Mouse (Mus musculus) layer of hippocampus, postnatal 14 days (tissue): ENCODE results near the gene Ptpre. TPM values are rescaled to one million over a fixed set of nuclear protein-coding genes. Genes with fewer than 3 reads are reported as not detected.

Experiments used
- DNase-seq, 2 experiments: peaks; one replicate each; pipeline ENCODE4 v3.0.0; 2021 to 2022; ENCODE audit warnings: low spot score in 2 of 2, mixed read lengths in 1 of 2
- microRNA-seq, 2 experiments: library from miRNA; unstranded; fragments of <30 nt; microRNA quantifications; one replicate each; pipeline ENCODE4 v1.2.0; 2021
- total RNA-seq, 2 experiments: library from RNA; stranded (reverse); gene quantifications; 2 replicates each; pipeline ENCODE4 v1.2.3; 2021

Gene Ptpre
- total RNA-seq, 2 experiments from 2014 or later: 55.2 to 55.7 TPM

DNA sequence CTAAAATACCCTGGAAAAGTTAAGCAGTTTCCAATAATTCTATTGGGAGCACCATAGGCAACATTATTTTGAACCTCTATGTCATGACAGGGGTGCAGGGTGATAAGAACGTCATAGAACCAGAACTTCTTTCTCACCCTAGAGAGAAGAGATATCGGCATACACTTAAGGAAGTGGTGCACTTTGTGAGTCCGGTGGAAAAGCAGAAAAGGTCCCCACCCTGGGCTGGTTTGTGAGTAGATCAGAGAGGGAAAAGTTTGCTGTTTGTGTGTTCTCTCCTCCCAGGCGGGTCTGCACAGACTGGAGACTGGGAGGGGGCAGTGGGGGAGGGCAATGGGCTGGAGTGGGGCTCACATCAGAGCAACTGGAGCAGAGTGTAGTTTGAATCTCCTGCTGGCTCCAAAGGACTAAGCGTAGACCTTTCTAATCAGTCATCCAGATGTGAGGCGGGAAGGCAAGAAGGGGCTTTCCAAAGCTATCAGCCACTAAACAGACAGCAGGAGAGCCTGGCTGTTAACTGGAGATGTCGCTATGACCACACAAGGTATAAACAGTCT, 184.2 kb downstream of the Ptpre start:
- DNase-seq: no peak

DNA sequence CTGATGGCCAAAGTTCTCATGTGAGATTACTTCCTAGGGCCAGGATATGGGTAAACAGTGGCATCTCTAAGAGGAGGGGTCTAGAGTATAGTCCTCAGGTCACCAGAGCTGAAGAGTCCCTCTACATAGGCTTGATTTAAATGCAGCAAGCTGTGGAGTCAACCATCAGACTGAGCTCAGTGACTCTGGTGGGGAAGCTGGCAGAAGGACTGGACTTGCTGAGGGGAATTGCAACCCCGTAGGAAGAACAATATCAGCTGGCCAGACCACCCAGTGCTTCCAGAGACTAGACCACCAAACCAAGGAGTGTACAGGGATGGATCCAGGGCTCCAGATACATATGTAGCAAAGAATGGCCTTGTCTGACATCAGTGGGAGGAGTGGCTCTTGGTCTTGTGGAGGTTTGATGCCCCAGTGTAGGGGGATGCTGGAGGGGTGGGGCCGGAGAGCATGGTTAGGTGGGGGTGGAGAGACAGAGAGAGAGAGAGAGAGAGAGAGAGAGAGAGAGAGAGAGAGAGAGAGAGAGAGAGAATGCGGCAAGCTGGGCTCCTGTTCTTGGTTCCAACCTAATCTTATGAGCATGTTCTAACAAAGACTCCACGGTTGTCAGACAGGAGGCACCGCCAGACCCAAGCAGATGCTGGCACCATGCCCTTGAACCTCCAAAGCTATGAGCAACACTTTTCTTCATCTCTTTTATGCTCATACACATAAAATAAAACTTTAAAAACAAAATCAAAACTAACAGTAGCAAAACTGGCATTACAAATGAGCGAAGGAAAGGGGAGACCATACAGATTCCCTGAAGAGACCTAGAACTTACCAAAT, 184.9 kb downstream of the Ptpre start:
- DNase-seq: no peak

DNA sequence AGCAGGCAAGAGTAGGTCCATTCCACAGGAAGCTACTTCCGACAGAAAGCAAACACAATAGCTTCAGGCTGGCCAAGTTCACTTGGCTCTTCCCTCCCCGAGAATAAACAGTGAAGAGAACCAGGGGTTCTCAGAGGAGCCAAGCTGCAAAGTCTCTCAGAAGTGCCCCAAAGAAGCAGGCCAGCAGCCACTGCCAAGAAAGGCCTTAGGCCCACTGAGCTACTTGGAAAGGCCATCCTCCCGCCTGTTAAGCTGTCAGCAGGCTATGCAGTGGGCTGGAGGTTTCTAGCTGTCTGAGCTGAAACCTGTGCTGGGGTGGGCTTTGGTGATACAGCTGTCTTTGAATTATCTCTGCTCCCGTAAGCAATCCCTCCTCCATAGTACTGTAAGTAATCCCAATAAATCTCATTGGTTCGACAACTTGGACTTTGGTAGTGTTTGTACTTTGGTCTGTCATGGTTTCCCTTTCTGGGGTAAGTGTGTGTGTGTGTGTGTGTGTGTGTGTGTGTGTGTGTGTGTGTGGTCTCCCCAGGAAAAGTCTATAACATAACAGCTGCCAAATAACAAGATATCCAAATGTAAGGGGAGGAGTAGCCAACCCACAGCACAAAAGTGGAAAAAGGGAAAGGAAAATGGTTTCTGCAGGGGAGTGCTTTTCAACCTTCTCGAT, 186.5 kb downstream of the Ptpre start:
- no peak for DNase-seq

DNA sequence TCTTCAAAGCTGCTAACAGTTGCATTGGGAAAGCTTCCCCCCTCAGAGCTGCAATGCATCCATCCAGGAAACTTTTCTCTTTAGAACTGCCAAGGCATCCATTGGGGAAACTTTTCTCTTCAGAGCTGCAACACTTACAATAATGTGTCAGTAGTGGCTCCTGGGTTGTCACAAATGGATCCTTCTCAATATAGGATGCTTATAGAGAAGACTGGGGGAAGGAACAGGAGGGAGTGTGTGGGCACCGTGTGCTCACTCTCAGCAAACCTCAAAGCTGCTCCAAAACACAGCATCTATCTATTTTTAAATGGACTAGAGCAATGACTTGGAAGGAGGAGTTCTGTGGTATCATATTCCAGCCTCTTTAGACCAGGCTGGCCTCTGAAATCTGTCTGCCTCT, 189.4 kb downstream of the Ptpre start:
- no peak for DNase-seq

DNA sequence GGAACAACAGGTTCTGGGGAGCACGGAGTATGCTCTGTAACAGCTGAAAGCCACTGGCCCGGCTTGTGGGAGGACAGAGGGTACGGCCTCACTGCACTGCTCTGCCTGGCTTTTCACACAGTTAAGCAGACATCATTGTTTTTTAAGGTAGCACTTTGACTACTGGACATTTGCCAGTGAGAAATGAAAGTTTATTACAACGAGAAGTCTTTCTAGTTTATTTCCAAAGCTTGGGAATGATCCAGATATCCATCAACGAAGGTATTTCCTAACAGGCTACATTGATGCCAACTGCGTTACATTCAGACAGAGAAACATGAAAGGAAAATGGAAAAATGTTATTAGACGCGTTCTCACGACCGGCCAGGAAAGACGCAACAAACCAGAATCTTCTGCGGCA, 190.8 kb downstream of the Ptpre start:
- DNase-seq: no peak

DNA sequence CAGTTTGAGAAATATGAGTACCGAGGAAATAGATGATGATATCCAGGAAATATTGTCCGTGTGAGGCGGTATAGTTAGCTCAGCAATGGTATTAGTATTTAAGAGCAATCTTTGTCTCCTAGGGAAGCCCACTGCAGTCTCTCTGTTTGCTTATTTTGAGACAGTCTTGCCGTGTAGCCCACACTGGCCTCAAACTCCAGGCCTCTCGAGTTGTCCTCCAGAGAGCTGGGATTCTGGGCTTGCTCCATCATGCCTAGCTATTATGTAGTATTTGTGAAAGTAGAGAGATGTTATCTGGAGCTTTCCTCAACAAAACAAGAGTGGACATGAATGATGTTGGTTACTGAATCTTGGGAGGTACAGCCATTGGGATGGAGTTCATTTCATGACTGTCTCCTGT, 197.1 kb downstream of the Ptpre start:
- DNase-seq: no peak

DNA sequence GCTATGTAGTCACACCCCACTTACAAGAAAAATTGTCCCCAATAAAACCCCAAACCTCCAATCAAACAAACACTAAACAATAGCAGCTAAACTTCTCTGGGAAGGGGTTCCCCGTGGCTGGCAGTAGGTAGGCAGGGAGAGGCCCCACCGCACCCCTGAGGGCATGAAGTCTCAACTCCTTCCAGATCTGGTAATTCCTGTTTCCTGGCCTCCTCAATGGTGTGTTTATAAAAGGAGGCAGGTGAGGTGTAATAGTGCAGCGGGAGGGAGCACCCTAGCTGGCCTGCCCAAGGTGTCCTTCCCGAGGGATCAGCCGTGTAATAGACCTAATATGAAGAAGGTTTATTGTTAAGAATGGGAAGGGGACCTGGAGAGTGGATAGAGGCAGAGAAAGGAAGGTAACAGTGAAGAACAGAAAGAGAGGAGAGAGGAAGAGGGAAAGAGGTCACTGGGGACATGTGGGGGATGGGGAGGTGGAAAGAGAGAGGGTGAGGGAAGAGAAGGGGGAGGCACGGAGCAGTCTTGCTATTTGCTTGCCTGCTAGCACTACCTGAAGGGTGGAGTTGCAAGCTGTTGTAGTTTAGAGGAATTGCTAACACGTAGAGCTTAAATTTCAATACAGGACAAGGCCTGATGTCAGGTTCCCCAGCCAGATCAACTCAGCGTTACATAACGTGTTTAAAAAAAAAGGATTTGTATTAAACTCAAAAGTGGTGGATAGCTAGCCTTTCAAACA, 197.8 kb downstream of the Ptpre start:
- DNase-seq: no peak

Small RNA genes within 50 kb of the gene (microRNA-seq; reads per million reads assigned to microRNA genes)
- 0 reads per million in 2 experiments for gene Mir1962

Other genes with a start within 250 kb of the Ptpre start
- gene Foxi2, start 127.2 kb upstream of the Ptpre start, total RNA-seq: not detected
- gene Clrn3, start 8.8 kb upstream of the Ptpre start, total RNA-seq: not detected
- 1 to 10 TPM; 3.6 to 4.7 TPM for gene Mki67, start 178.9 kb downstream of the Ptpre start, total RNA-seq